Mouse (Mus musculus) natural killer cell, adult 2 months (primary cell): ENCODE measurements around the gene Tut4.
A peak's percentile ranks its signal among the peaks of the same experiment; 100 is the strongest.

ENCODE experiments used
- DNase-seq, 2 experiments: peaks; one replicate each; pipeline ENCODE4 v3.0.0; 2022; ENCODE audit warnings: low spot score in 2 of 2

Tut4 gene

GRCm38 (mm10) chr4:108503023-108503422 lies 43.8 kb downstream of the Tut4 start:
- no peak for DNase-seq

DNA sequence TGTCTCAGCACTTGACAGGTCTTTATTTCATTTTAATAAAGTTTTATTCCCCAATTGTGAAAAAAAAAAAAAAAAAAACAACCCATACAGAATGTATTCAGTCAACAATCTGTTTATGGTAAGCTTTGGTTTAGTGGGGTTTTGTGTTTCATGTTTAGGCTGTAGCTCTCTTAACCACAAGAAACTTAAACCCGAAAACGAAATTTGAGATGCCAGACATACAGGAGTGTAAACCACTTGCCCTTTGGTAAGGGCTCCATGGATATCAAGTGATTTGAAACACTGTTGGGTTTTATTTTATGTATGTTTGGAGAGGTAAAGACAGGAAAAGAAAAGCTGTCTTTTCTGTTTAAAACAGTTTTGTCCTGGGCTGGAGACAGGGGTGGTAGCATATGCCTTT lies 80.5 kb downstream of the Tut4 start:
- DNase-seq = no peak

GRCm38 (mm10) chr4:108565026-108565425 lies 105.8 kb downstream of the Tut4 start:
- no peak for DNase-seq

DNA sequence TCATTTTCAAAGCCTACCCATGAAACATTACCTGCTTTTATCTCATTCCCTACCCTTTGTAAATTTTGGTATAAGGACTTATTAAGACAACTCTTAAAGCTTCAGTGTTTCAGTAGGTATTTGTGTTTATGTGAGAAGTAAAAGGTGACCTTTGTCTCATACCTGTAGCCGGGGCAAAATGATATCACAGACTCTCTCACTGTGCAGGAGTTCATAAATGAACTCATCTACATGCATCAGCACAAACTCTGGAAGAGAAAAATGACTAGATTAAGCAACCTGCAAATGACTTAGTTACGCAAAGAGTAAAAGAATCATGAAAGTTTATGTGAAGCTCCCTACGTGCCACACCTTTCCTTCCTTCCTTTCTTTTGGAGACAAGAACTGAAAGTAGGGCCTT lies 113.4 kb downstream of the Tut4 start:
- no peak for DNase-seq

DNA sequence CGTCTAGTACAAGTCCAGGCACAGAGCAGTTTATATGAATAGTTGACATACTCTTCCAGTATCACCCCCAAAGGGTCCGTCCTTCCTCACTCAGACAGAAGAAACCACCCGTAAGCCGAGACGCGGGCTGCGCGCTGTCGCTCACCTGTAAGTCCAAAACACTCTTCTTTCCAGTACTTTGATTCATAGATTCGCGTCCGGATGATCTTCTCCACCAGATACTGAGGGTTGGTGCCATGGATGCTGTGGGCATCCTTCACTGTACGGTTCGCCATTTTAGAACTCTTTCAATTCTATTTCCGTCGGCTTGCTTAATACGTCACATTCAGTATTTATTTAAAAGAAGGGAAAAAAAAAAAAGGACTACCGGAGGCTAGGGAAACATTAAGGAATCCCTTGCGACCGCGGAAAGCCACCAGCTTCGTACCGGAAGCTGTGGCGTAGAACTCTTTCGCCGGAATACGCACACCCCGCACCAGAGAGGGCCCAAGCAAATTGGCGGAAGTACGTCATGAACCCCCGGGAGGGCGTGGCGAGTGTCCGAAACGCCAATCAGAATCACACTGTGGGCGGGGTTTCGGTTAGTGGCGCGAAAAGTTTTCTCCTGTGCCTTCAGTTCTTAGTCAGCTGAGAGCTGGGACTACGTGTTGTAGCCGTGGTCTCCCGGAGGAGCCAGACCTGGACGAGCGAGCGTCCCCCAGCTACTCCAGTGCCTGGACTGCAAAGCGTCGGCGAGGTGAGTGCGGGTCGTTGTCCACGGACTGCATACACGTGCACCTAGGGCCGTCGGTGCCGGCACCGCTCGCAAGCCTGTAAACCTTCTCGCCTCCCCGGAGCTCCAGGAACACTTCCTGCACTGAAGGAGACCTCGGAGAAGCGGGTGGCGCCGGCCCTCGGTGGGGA lies 119.9 kb downstream of the Tut4 start, which contains the start of the genes Prpf38a and Orc1:
TSS of gene Prpf38a (minus strand) at position 497 of the 903 bp plus-strand sequence.
TSS of gene Orc1 (plus strand) at position 584 of the 903 bp plus-strand sequence.
- peak; percentile 97 for DNase-seq

GRCm38 (mm10) chr4:108579743-108580411 lies 120.7 kb downstream of the Tut4 start:
- DNase-seq = no peak

DNA sequence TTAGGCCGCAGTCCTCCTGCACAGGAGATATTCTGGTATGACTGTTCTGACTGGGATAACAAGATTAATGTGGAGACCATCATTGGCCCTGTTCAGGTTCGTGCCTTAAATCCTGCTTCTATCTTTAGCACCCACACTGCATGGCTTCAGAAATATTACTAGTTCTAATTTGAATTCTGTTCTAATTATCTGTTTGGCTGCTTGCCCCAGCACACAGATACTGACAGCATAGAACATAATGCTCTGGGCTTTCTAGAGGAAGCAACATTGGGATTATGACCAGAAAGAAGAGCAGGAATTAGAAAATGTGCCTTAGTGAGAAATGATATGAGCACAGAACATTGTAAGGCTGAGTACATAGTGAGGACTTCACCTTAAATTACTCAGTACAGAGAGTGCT lies 134.2 kb downstream of the Tut4 start:
- DNase-seq = no peak

DNA sequence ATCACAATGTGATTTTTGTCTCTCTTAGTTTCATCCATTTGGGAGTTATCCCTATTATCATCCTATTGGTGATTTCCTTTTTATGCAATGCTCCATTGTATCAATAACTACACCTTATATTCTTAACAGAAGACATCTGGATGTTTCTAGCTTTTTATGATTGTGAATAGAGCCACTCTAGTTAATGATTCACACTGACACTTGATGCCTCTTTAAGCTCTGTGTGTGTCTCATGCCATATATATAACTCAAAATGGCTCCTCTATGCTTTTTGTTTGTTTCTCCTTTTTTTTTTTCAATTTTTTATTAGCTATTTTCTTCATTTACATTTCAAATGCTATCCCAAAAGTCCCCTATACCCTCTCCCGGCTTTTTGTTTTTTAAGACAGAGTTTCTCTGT lies 136.6 kb downstream of the Tut4 start:
- DNase-seq = no peak

DNA sequence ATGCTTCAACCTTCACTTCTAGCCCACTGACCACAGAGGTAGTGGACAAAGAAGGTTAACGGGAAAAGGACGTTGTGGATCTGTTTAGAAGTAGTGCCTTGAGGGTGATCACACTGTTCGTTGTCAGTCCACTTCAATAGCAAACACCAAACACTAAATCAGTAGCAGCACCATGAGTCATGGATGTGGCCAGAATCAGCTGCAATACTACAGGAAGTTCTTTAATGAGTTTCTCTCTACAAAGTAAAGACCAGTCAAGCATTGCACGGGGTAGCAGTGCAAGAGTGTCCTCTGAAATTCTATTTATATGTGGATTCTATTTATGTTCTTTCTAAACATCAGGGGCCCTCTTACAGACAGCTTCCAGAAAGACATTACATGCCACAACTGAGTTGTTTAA lies 139.1 kb downstream of the Tut4 start:
- DNase-seq = no peak

DNA sequence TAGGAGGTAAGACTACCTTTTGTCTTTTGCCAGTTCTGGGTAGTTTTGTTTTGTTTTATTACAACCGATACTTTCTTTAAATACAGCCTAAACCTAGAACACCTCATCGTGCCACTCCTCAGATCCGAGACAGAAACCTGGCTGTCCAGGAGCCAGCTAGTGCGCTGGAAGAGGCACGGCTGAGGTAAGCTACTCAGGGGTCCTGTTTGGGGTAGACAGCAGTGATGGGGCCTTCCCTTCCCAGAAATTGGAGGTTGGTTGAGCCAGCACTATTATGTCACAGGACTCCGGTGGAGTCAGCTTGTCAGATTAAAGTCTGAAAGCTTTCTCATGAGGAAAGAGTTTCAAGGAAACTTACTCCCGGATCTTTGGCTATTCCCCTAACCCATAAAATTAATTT lies 142.6 kb downstream of the Tut4 start:
- no peak for DNase-seq

- DNase-seq = no peak
Measured at GRCm38 (mm10) chr4:108608651-108609050, 149.4 kb downstream of the Tut4 start.
